26 mouse cellular contexts compared by ENCODE assay signal in genomic region chr13:90905176-90905575, GRCm38 (mm10). TPM values are rescaled to one million over a fixed set of nuclear protein-coding genes. Genes with fewer than 3 reads are reported as not detected.
DNase-seq lines count a peak whose midpoint lies in the region; ATAC-seq and TF ChIP-seq lines count a peak whose summit lies in the region.
"Had no signal": no experiment of that assay in that cellular context is flagged by ENCODE, and none has a peak within 500 bp of the region (broad histone marks: within the 10 kb centered on the region; RNA-seq: fewer than 3 reads in every experiment).

Gene Atp6ap1l (minus strand): TSS chr13:90905355.

- no peak within 1 kb of the TSS for H3K9ac ChIP-seq in forebrain, embryonic 16.5 days (replicated peaks; ENCODE audit: low read depth, low read length)
- H3K9ac ChIP-seq in forebrain, embryonic 12.5 days: no peak within 1 kb of the TSS
- H3K9ac ChIP-seq: heart, embryonic 13.5 days; hindbrain, embryonic 13.5 days; limb, embryonic 12.5 days; liver, embryonic 12.5 days had no signal

- 85% methylated on average over 5 of the region's 5 CpGs for WGBS in forebrain, embryonic 16.5 days
- WGBS in forebrain, embryonic 12.5 days: 86% methylated on average over 5 of the region's 5 CpGs

- peak; percentile 25; the same call in 1 of the 2 replicates for ATAC-seq in forebrain, embryonic 16.5 days
- ATAC-seq in forebrain, embryonic 12.5 days (ENCODE audit: low FRiP score): no peak
- ATAC-seq: inflammation-experienced regulatory T-cells, adult 6 months; liver, embryonic 12.5 days had no signal

- no peak for TF ChIP-seq CTCF in cortical plate, adult 2 months (IDR thresholded peaks at IDR 0.05; ENCODE audit: extremely low read depth, insufficient read depth, low read length)

- no peaks in the 10 kb centered on the region for H3K4me1 ChIP-seq in forebrain, embryonic 16.5 days (replicated peaks; ENCODE audit: control insufficient read depth, insufficient read depth, low read length)
- H3K4me1 ChIP-seq in forebrain, embryonic 12.5 days: no peaks in the 10 kb centered on the region
- no peaks in the 10 kb centered on the region for H3K4me1 ChIP-seq in cortical plate, adult 2 months (ENCODE audit: control insufficient read depth, insufficient read depth, low read length)
- H3K4me1 ChIP-seq: heart, embryonic 13.5 days; hindbrain, embryonic 13.5 days; limb, embryonic 12.5 days; liver, embryonic 12.5 days; megakaryocyte, embryonic 14.5 days had no signal

- H3K36me3 ChIP-seq in forebrain, embryonic 16.5 days (ENCODE audit: control insufficient read depth, insufficient read depth): no peaks in the 10 kb centered on the region
- H3K36me3 ChIP-seq in forebrain, embryonic 12.5 days (replicated peaks): no peaks in the 10 kb centered on the region
- H3K36me3 ChIP-seq: heart, embryonic 13.5 days; hindbrain, embryonic 13.5 days; limb, embryonic 12.5 days; liver, embryonic 12.5 days had no signal

- TF ChIP-seq POLR2A in cortical plate, adult 2 months (IDR thresholded peaks at IDR 0.05; ENCODE audit: extremely low read depth, insufficient read depth, low read length): peak; percentile 35; the same call in 1 of the 2 replicates

- no peak within 1 kb of the TSS for H3K27ac ChIP-seq in forebrain, embryonic 16.5 days (ENCODE audit: low read length)
- no peak within 1 kb of the TSS for H3K27ac ChIP-seq in forebrain, embryonic 12.5 days
- H3K27ac ChIP-seq in cortical plate, adult 2 months (ENCODE audit: insufficient read depth, low read length): no peak within 1 kb of the TSS
- H3K27ac ChIP-seq: heart, embryonic 13.5 days; hindbrain, embryonic 13.5 days; limb, embryonic 12.5 days; liver, embryonic 12.5 days had no signal

- H3K27me3 ChIP-seq in forebrain, embryonic 16.5 days (replicated peaks; ENCODE audit: control insufficient read depth, insufficient read depth, low read length): no peaks in the 10 kb centered on the region
- H3K27me3 ChIP-seq in forebrain, embryonic 12.5 days: no peaks in the 10 kb centered on the region
- H3K27me3 ChIP-seq: CH12.LX; heart, embryonic 13.5 days; hindbrain, embryonic 13.5 days; limb, embryonic 12.5 days; liver, embryonic 12.5 days; megakaryocyte, embryonic 14.5 days had no signal

- no peaks in the 10 kb centered on the region for H3K9me3 ChIP-seq in forebrain, embryonic 16.5 days (ENCODE audit: control insufficient read depth, low read length)
- H3K9me3 ChIP-seq in forebrain, embryonic 12.5 days: no peaks in the 10 kb centered on the region
- H3K9me3 ChIP-seq: heart, embryonic 13.5 days; hindbrain, embryonic 13.5 days; liver, embryonic 12.5 days had no signal

- no peak within 1 kb of the TSS for H3K4me3 ChIP-seq in forebrain, embryonic 16.5 days (replicated peaks; ENCODE audit: low read length)
- no peak within 1 kb of the TSS for H3K4me3 ChIP-seq in forebrain, embryonic 12.5 days (replicated peaks)
- H3K4me3 ChIP-seq in cortical plate, adult 2 months (ENCODE audit: insufficient read depth, low read length): peak within 1 kb of the TSS; percentile 63
- H3K4me3 ChIP-seq: heart, embryonic 13.5 days; hindbrain, embryonic 13.5 days; limb, embryonic 12.5 days; liver, embryonic 12.5 days; megakaryocyte, embryonic 14.5 days had no signal

- H3K4me2 ChIP-seq in forebrain, embryonic 16.5 days (ENCODE audit: low read length): no peak within 1 kb of the TSS
- no peak within 1 kb of the TSS for H3K4me2 ChIP-seq in forebrain, embryonic 12.5 days
- H3K4me2 ChIP-seq: heart, embryonic 13.5 days; hindbrain, embryonic 13.5 days; limb, embryonic 12.5 days; liver, embryonic 12.5 days had no signal

- DNase-seq in retina, postnatal 1 day: peak; percentile 43
- no peak for DNase-seq in retina, embryonic 14.5 days (ENCODE audit: low spot score)
- DNase-seq in layer of hippocampus, adult 18-20 months (ENCODE audit: low spot score in 2 of 2): no peak
- no peak for DNase-seq in cerebellum, postnatal 36 days
- DNase-seq: adrenal gland, adult 2 months; cerebellum, postnatal 14 days; kidney, adult 9 months; kidney, postnatal 25 days; lung, adult 2 months; midbrain, embryonic 14.5 days; right cerebral cortex, postnatal 25 days; thymus, postnatal 14 days had no signal

RNA-seq across cellular contexts. Expression of gene Atp6ap1l, which starts in this region (rescaled TPM):
- 4.2 and 4.3 TPM in 2 replicates for polyA plus RNA-seq in forebrain, embryonic 16.5 days (2015; fragmentation: Nextera tagmentation; extraction: Ambion mirVana)
- polyA plus RNA-seq in forebrain, embryonic 12.5 days (2016; fragmentation: Nextera tagmentation; extraction: Ambion mirVana): 0.87 and 1.2 TPM in 2 replicates
- 37.6 and 38.2 TPM in 2 replicates for polyA plus RNA-seq in cortical plate, adult 2 months (2012; rRNA removed)
- 1 to 10 TPM; 2.1 to 3.1 TPM for total RNA-seq in layer of hippocampus, adult 18-20 months (2021)
- total RNA-seq: adrenal gland, adult 2 months; CH12.LX; gastrocnemius, adult 8-10 months; granulocyte monocyte progenitor cell, adult 5-6 weeks; MEL had no signal
- polyA plus RNA-seq: adrenal gland, adult 2 months; inflammation-experienced regulatory T-cells, adult 6 months; liver, embryonic 12.5 days; lung, adult 2 months; stomach, embryonic 16.5 days had no signal
